Mouse (Mus musculus) midbrain, embryonic 10.5 days (tissue): Measurements from ENCODE around the gene Scfd1. TPM values are rescaled to one million over a fixed set of nuclear protein-coding genes. Genes with fewer than 3 reads are reported as not detected.

ENCODE experiments used
- DNase-seq: peaks from one replicate; pipeline ENCODE4 v3.0.0-alpha.2; 2017; ENCODE audit warnings: low spot score
- H3K27ac ChIP-seq: fragments of 300-500 bp; sonication (generic); replicated peaks from 2 replicates; pipeline ENCODE4 v1.5.1; 2016; ENCODE audit warnings: mild to moderate bottlenecking
- H3K27me3 ChIP-seq: fragments of 300-500 bp; sonication (generic); 2 replicates; pipeline ENCODE4 v1.6.1; 2016; ENCODE audit warnings: low read depth, mild to moderate bottlenecking; ENCODE audit not compliant: poor library complexity, severe bottlenecking
- H3K36me3 ChIP-seq: fragments of 300-500 bp; sonication (generic); 2 replicates; pipeline ENCODE4 v1.6.1; 2016; ENCODE audit warnings: mild to moderate bottlenecking, moderate library complexity
- H3K4me1 ChIP-seq: fragments of 300-500 bp; sonication (generic); 2 replicates; pipeline ENCODE4 v1.6.1; 2016
- H3K4me3 ChIP-seq: fragments of 300-500 bp; sonication (generic); 2 replicates; pipeline ENCODE4 v1.5.1; 2016; ENCODE audit warnings: mild to moderate bottlenecking, moderate library complexity
- H3K9me3 ChIP-seq: fragments of 300-500 bp; sonication (generic); replicated peaks from 2 replicates; pipeline ENCODE4 v1.6.1; 2016; ENCODE audit warnings: mild to moderate bottlenecking
- WGBS: fragments of 180-500 bp; shearing (Covaris S2); methylation state at CpG from one replicate; pipeline ENCODE4 v1.1.7; 2016; 5-methylcytosine and 5-hydroxymethylcytosine counted together
- polyA plus RNA-seq: library from polyadenylated mRNA; unstranded; fragments of >200 nt; fragmentation: Nextera tagmentation; extraction: Ambion mirVana; gene quantifications from 2 replicates; pipeline ENCODE4 v1.2.1, GENCODE M21; 2016

Scfd1 gene
- polyA plus RNA-seq = 65.2 and 70.0 TPM in 2 replicates

GRCm38 (mm10) chr12:51377003-51377887 is at the start of gene Scfd1:
Gene Scfd1, plus strand, starts transcription at chr12:51377510.
- 1% methylated on average over 34 of the region's 34 CpGs for WGBS
- Histone ChIP-seq H3K27ac (peak within 1 kb of the TSS; percentile 92), H3K4me3 (peak within 1 kb of the TSS; percentile 79), H3K27me3 (no peaks in the 10 kb centered on the region), H3K9me3 (no peaks in the 10 kb centered on the region), H3K36me3 (peaks cover 41% of the 10 kb centered on the region), H3K4me1 (peaks cover 6% of the 10 kb centered on the region; the same call in 1 of the 2 replicates)
- peak; percentile 94 for DNase-seq

- Histone ChIP-seq H3K27ac (no peak overlapping the region), H3K4me3 (no peak overlapping the region), H3K4me1 (no peaks in the 10 kb centered on the region), H3K36me3 (no peaks in the 10 kb centered on the region), H3K27me3 (no peaks in the 10 kb centered on the region), H3K9me3 (no peaks in the 10 kb centered on the region)
- whole genome bisulfite sequencing = 82% methylated on average over 1 of the region's 1 CpGs
- no peak for DNase-seq
Measured at GRCm38 (mm10) chr12:51337014-51337413, 40.3 kb upstream of the Scfd1 start.

- 42% methylated on average over 4 of the region's 4 CpGs for WGBS
- peaks cover 27% of the 10 kb centered on the region for H3K4me1 ChIP-seq
- no peak overlapping the region for H3K4me3 ChIP-seq
- peaks cover 7% of the 10 kb centered on the region; the same call in 1 of the 2 replicates for H3K36me3 ChIP-seq
- H3K27me3 ChIP-seq = no peaks in the 10 kb centered on the region
- no peak overlapping the region for H3K27ac ChIP-seq
- no peak for DNase-seq
- H3K9me3 ChIP-seq = no peaks in the 10 kb centered on the region
Measured at GRCm38 (mm10) chr12:51346121-51346520, 31.2 kb upstream of the Scfd1 start.

GRCm38 (mm10) chr12:51347988-51348697 is 29.2 kb upstream of the Scfd1 start, which contains the start of gene G2e3:
Gene G2e3, plus strand, starts transcription at chr12:51348061.
- under 1% methylated on average over 70 of the region's 70 CpGs for WGBS
- Histone ChIP-seq H3K36me3 (peaks cover 28% of the 10 kb centered on the region), H3K27ac (peak within 1 kb of the TSS; percentile 97), H3K4me3 (peak within 1 kb of the TSS; percentile 78), H3K27me3 (no peaks in the 10 kb centered on the region), H3K9me3 (no peaks in the 10 kb centered on the region), H3K4me1 (peaks cover 27% of the 10 kb centered on the region)
- DNase-seq = peak; percentile 97

- H3K4me3 ChIP-seq = peak overlapping the region; percentile 78
- no peaks in the 10 kb centered on the region for H3K27me3 ChIP-seq
- peak overlapping the region; percentile 97 for H3K27ac ChIP-seq
- WGBS = 2% methylated on average over 10 of the region's 10 CpGs
- H3K36me3 ChIP-seq = peaks cover 33% of the 10 kb centered on the region
- no peak for DNase-seq
- H3K4me1 ChIP-seq = peaks cover 27% of the 10 kb centered on the region
- H3K9me3 ChIP-seq = no peaks in the 10 kb centered on the region
Measured at GRCm38 (mm10) chr12:51348698-51348998, 28.7 kb upstream of the Scfd1 start.

GRCm38 (mm10) chr12:51355296-51355695 is 22.0 kb upstream of the Scfd1 start:
- H3K36me3 ChIP-seq = peaks cover 99% of the 10 kb centered on the region
- H3K9me3 ChIP-seq = no peaks in the 10 kb centered on the region
- peaks cover 6% of the 10 kb centered on the region for H3K4me1 ChIP-seq
- DNase-seq = no peak
- 93% methylated on average over 8 of the region's 8 CpGs for WGBS
- H3K27ac ChIP-seq = no peak overlapping the region
- no peaks in the 10 kb centered on the region for H3K27me3 ChIP-seq
- H3K4me3 ChIP-seq = no peak overlapping the region

- Histone ChIP-seq H3K27me3 (no peaks in the 10 kb centered on the region), H3K36me3 (peaks cover 100% of the 10 kb centered on the region), H3K4me1 (no peaks in the 10 kb centered on the region), H3K4me3 (no peak overlapping the region), H3K27ac (no peak overlapping the region), H3K9me3 (no peaks in the 10 kb centered on the region)
- no peak for DNase-seq
Measured at GRCm38 (mm10) chr12:51361294-51361693, 16.0 kb upstream of the Scfd1 start.

- DNase-seq = no peak
- Histone ChIP-seq H3K27ac (no peak overlapping the region), H3K36me3 (peaks cover 100% of the 10 kb centered on the region), H3K4me1 (no peaks in the 10 kb centered on the region), H3K9me3 (no peaks in the 10 kb centered on the region), H3K27me3 (no peaks in the 10 kb centered on the region), H3K4me3 (no peak overlapping the region)
- 100% methylated on average over 1 of the region's 1 CpGs for WGBS
Measured at GRCm38 (mm10) chr12:51362898-51363297, 14.4 kb upstream of the Scfd1 start.

GRCm38 (mm10) chr12:51368504-51368903 is 8.8 kb upstream of the Scfd1 start:
- 94% methylated on average over 3 of the region's 3 CpGs for WGBS
- no peak for DNase-seq
- no peak overlapping the region for H3K4me3 ChIP-seq
- no peak overlapping the region for H3K27ac ChIP-seq
- H3K27me3 ChIP-seq = no peaks in the 10 kb centered on the region
- no peaks in the 10 kb centered on the region for H3K4me1 ChIP-seq
- H3K36me3 ChIP-seq = peaks cover 100% of the 10 kb centered on the region
- H3K9me3 ChIP-seq = no peaks in the 10 kb centered on the region

- H3K36me3 ChIP-seq = peaks cover 37% of the 10 kb centered on the region
- 24% methylated on average over 6 of the region's 6 CpGs for WGBS
- peaks cover 6% of the 10 kb centered on the region; the same call in 1 of the 2 replicates for H3K4me1 ChIP-seq
- no peaks in the 10 kb centered on the region for H3K27me3 ChIP-seq
- H3K4me3 ChIP-seq = peak overlapping the region; percentile 79
- H3K9me3 ChIP-seq = no peaks in the 10 kb centered on the region
- no peak for DNase-seq
- peak overlapping the region; percentile 92 for H3K27ac ChIP-seq
Measured at GRCm38 (mm10) chr12:51377888-51378190, 529 bp downstream of the Scfd1 start.

- H3K27me3 ChIP-seq = no peaks in the 10 kb centered on the region
- H3K36me3 ChIP-seq = peaks cover 77% of the 10 kb centered on the region
- H3K27ac ChIP-seq = no peak overlapping the region
- H3K4me1 ChIP-seq = no peaks in the 10 kb centered on the region
- no peaks in the 10 kb centered on the region for H3K9me3 ChIP-seq
- WGBS = 98% methylated on average over 6 of the region's 6 CpGs
- DNase-seq = no peak
- H3K4me3 ChIP-seq = no peak overlapping the region
Measured at GRCm38 (mm10) chr12:51399871-51400270, 22.6 kb downstream of the Scfd1 start.

- no peak for DNase-seq
- Histone ChIP-seq H3K4me3 (no peak overlapping the region), H3K36me3 (peaks cover 62% of the 10 kb centered on the region), H3K4me1 (no peaks in the 10 kb centered on the region), H3K9me3 (no peaks in the 10 kb centered on the region), H3K27ac (no peak overlapping the region), H3K27me3 (no peaks in the 10 kb centered on the region)
- WGBS = 86% methylated on average over 5 of the region's 5 CpGs
Measured at GRCm38 (mm10) chr12:51402060-51402698, 24.9 kb downstream of the Scfd1 start.
